Mouse (Mus musculus): Measurements from ENCODE around the gene Pmepa1.

Pmepa1 gene

DNA sequence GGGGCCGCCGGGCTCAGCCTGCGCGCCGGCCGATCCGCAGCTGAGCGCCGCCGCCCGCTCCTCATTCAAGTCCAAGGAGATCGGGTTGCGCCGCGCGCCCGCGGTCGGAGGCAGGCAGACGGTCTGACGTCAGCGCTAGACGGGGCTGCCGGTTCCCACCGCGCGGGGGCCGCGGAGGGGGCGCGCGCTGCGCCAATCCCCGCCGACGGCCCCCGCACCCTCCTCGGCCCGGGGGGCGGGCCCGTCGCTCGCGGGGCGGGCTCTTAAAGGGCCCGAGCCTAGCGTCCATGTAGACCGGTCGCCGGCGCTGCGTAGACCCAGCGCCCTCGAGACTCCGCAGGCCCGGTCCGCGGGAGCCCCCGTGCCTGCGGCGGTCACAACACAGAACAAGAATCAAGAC is at the start of gene Pmepa1:
Gene Pmepa1, minus strand, starts transcription at position 125 of the 400 bp plus-strand sequence.
- no peak for DNase-seq (ENCODE audit: low read depth, low spot score)

DNA sequence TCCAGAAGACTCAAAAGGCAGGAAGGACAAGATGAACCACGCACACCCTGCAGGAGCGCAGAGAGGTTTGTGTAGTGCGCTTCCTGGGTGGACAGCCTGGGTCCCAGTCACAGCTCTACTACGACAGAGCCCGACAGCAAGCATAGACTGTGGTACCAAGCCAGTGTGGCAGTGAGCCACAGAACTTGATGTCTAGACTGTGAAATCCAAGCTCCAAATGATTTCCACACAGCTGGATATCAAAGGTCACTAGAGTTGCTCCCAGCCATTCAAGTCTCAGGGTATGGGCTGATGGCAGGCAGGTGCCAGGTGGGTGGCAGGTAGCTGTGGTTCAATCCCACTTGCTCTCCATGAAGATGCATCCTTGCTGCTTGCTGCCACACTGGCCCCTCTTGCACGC is 45.4 kb upstream of the Pmepa1 start:
- no peak for DNase-seq (ENCODE audit: low read depth, low spot score)

DNA sequence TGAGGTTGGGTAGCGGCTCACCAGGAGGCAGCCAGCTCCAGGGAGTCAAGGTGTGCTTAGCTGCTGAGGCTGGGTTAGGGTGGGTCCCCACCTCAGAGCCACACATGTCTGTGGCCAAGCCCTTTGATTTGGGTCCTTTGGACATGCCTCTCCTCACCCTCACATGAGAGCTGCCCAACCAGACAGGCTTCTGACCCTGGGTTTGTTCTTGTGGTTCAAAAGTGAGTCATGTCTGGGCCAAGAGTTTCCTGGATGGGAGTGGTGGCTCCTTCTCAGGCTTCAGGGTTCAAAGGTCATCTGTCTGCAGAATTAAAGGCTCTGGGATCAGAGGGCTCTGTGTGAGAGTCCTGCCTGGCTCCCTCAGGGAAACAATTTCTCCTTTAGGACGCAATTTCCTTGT is 44.9 kb upstream of the Pmepa1 start:
- DNase-seq (ENCODE audit: low read depth, low spot score), result no peak

DNA sequence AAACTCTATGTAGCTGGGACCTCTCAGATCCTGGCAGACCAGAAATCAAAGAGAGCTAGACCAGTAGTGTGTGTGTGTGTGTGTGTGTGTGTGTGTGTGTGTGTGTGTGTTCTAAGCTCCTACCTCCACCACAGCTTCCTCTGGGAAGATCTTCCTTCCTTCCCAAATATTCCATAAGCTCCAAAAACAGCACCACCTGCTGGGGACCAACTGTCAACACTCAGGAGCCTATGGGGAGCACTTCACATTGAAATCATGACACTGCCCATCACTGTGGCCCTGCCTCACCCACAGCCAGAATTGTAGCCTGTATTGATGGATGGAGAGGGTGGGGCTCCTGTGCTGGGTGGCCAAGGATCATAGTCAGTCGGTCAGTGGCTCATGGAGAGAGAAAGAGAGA is 38.0 kb upstream of the Pmepa1 start:
- DNase-seq (ENCODE audit: low read depth, low spot score), result no peak

DNA sequence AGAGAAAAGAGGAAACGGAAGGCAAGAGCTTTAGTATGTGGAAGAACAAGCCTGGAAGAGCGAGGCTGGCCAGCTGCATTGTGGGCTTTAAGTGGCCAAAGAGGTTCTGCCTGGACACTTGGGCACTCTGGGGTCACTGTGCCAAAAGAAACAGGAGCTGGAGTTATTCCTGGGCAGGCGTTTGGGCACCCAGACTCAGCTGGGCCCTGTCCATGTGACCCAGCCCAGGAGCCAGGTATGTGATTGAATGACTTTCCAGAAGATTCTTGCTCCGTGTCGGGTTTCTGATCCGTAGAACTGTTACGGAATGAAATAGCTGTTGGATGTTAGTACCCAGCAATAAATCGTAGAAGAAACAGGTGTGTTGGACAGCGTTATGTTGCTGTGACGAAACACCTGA is 32.2 kb upstream of the Pmepa1 start:
- no peak for DNase-seq (ENCODE audit: low read depth, low spot score)

DNA sequence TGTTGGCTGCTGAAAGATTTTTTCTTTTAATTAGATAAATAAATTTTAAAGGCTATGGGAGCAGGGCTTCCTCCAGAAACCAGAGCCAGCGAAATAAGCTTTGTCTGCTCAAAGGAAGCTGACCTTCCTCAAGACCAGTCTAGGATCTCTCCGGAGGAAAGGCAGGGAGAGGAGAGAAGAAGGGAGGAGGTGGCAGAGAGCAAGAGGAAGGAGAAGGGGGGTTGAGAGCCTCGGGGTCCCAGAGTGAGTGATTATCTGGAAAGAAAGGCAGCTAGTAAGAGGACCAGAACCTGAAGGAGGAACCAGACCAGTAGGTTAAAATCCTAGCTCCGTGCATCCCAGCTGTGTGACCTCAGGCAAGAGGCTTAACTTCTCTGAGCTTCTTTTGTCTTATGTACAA is 31.7 kb upstream of the Pmepa1 start:
- no peak for DNase-seq (ENCODE audit: low read depth, low spot score)

DNA sequence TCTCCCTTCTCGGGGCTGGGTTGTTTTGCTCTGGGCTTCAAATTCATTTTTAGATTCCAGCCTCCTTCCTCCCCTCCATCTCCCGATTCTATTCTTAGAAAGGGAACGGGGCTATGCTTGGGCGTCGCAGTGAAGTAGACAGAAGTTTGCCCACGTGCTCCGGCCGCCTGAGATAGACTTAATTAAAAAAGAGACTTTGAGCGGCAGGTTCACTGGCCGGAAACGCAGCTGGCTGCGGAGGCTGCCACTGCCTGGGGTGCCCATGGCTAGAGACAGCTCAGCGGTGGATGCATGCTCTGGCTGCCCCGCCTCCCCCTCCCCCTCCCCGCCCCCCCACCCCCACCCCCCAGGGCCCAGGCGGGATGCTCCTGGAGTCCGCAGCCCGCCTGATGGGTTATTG is 31.2 kb upstream of the Pmepa1 start:
- no peak for DNase-seq (ENCODE audit: low read depth, low spot score)

DNA sequence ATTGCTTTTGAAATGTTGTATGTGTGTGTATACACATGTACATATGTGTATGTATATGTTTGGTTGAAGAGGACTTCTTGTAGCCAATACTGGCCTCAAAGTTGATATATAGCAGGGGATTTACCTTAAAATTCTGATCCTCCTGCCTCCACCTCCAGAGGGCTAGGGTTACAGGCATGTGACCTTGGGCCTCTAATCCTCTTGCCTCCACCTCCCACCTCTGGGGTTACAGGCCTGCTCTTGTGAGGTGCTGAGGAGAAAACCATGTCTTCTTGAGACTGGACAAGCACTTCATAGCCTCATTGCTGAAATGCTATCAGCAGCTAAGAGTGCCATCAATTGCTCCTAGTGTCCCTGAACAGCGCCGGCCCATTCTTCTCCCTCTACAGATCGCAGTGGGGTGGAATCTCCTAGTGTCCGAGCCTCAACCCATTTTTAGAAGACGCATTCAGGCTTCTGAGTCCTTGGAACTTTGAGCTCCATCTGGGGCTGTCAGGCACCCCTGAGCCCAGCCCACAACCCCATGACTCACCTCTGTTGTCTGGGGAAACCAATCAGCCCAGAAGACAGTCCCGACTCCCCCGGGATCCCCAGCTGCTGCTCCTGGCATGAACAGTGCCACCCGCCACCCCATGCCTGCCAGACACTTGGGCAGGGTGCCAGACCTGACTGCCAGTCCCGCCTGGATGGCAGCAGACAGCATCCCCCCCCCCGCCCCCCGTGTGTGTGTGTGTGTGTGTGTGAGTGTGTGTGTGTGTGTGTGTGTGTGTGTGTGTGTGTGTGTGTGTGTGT is 30.6 kb upstream of the Pmepa1 start:
- no peak for DNase-seq (ENCODE audit: low read depth, low spot score)

DNA sequence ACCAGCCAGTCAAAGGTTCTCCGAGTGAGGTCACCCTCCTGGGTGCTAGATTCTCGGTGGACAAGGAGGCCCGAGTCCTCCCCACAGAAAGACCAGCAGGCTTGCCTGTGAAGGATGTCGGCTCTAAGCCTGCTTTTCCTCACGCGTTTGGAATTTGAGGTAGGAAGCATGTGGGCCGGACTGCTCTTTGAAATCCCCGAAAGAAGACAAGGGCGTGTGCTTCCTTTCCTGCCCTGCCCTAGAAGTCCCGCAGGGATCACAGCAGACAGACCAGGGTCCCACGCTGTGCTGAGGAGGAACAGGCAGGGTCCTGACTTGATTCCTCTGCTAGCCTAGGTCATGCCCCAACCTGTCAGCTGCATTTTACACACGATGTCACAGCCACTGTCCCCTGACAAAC is 28.7 kb upstream of the Pmepa1 start:
- DNase-seq (ENCODE audit: low read depth, low spot score), result no peak

DNA sequence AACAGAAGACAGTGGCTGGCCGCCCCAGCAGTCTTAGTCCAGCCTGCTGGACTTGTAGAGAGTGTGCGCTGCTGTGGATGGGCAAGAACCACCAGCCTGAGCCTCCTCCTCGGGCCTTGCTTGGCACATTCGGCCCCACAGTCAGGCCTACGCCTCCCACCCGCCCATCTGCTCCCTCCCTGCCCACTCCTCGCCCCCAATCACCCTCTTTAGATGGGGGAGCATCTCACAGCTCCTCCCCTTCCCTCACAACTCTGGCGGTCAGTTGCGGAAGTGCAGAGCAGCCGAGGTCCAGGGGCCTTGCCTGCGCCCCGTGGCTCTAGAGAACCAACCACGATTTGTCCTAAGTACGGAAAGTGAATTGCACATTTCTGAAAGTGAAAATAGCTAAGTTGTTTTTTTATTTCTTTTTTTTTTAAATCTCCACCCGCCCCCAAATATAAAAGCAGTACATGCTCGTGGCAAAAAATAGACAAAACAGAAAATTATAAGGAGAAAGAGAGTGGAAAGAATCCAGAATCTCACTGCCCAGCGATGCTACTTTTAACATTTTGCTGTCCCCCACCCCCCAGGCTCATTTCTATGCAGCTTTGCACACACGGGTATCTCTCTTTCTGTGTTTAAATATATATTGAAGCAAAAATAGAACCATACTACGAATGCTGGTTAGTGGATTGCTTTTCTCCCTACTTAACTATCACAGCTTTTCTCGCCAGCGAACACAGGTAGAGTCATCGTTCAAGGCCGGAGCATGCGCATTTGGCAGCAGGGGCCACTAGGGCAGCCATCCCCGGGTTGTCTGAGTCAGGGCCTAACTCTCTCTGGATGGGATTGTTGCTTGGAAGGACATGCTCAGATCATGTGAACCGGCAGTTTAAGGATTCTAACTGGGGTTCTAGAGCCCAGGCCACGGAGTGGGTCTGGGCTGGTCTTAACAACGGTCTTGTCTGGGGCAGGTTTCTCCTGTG is 24.6 kb upstream of the Pmepa1 start:
- DNase-seq (ENCODE audit: low read depth, low spot score), result no peak

DNA sequence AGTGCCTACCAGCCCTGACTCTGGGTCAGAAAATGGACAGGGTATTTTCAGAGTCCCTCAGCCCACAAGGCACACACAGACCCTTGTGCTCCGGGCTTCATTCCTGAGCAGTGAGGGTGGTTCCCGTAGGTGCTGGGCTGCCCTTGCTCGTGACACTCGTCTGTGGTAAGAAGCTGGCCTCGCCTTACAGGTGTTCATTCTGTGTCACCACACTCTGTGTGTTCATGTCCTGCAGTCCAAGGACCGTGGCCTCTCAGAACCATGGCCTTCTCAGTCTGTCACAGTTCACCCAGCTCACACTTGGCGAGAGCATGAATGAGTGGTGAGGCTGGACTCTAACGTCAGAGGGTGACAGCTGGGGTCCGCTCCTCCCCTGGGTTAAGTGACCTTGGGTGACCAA is 20.1 kb upstream of the Pmepa1 start:
- DNase-seq (ENCODE audit: low read depth, low spot score), result no peak

DNA sequence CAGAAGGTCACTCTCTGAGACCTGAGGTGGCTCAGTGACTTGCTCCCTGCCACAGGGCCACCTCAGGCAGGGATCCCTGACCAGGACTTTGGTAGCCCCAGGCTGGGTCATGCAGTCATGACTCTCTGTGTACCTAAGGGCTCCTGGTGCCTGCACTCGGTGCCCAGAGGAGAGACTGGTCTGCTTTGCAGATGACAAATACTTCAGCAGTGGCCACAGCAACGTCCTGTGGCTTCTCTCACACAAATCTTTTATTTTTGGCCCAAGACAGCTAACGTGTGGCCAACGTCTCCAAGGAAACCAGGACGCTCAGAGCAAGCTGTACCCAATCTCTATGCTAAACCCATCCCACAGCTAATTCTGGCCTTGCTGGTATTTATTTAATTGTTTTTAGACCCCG is 16.7 kb upstream of the Pmepa1 start:
- DNase-seq (ENCODE audit: low read depth, low spot score), result no peak

DNA sequence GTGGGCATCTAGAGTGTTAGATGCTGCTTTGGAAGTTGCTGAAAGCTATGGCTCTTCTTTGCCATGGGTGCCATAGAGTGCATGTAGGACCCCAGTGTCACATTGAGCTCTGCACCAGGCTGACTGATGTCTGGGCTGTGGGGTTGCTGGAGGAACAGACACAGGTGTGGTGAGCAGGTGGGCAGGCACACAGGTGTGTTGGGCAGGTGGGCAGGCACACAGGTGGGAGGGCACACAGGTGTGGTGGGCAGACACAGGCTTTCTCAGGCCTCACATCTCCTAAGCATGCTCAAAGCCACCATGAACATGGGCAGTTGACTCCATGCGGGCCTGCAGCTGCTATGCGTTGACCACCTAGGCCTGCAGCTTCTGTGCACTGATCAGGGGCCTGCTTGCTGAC is 16.2 kb upstream of the Pmepa1 start:
- no peak for DNase-seq (ENCODE audit: low read depth, low spot score)

DNA sequence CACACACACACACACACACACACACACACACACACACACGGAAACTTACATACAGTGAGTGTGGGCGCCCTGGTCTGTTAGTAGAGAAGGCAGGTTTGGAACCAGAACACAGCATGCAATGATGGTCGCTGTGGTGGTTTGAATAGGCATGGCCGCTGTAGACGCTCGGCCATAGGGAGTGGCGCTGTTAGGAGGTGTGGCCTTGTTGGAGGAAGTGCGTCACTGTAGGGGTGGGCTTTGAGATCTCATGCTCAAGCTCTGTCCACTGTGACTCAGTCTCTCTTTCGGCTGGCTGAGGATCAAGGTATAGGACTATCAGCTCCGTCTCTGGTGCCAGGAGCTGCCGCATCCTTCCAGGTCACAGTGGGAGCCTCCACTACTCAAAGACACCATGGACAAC is 14.6 kb upstream of the Pmepa1 start:
- no peak for DNase-seq (ENCODE audit: low read depth, low spot score)

DNA sequence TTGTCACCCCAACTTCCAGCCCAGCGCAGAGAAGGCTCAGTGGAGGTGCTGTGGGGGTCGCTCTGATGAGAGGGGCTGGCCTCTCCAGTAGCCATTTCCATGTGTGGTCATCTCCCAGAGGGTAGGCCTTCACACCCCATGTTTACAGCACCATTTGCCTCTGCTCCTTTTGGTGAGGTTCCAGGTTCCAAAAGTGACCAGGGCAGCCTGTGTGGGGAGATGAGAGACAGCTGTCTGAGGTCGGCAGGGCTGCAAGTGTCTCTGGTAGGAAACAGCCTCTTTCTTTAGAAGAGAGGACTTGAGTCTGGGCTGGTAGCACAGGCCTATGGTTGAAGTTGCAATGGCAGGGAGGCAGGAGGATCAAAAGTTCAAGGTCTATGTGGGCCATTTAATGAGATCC is 13.6 kb upstream of the Pmepa1 start:
- no peak for DNase-seq (ENCODE audit: low read depth, low spot score)

DNA sequence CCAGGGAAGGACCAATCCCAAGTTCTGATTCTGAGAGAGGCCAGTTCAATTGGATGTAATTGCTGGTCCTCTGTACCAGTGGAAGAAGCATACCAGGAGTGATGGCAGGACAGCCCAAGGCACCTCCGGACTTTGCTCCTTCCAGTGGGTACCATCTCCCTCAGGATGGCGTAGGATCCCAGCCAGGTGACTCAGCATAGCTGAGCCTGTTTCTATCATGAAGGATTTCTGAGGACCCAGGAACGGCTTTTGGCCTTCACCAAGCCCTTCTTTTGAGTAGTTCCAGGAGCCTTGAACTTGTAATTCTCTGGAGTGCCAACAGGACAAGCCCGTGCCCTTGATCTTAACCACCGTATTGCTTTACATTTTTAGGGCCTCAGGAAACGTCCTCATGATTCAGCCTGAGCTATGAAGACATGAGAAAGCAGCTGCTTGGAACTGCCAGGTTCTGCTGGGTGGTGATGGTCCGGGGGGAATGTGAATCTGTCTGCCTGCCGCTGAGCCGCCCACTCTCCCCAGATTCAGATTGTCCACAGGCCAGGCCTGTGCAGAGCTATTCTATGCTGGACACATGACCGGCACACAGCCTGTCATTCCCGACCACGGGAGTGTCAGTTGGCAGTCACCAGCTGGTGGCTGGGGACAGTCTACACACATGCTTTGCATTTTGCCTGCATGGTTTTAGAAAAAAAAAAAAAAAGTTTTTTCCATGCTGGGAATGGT is 9.6 kb upstream of the Pmepa1 start:
- DNase-seq (ENCODE audit: low read depth, low spot score), result no peak

DNA sequence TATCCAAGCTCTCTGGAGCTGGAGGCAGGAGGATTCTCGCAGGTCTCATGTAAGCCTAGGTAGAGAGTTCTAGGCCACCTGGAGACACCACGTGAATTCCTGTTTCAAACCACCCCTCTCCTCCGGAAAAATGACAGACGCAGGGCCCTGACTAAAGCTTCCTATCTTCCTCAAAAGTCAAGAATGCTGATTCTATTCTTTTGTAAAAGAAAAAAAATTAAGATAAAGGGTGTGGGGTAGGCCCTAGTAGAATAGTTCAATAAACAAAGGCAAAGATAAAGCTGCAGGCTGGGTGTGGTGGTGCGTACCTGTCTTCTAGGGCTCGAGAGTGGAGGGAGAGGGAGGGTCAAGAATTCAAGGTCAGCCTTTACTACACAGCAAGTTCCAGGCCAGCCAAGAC is 8.4 kb upstream of the Pmepa1 start:
- no peak for DNase-seq (ENCODE audit: low read depth, low spot score)

DNA sequence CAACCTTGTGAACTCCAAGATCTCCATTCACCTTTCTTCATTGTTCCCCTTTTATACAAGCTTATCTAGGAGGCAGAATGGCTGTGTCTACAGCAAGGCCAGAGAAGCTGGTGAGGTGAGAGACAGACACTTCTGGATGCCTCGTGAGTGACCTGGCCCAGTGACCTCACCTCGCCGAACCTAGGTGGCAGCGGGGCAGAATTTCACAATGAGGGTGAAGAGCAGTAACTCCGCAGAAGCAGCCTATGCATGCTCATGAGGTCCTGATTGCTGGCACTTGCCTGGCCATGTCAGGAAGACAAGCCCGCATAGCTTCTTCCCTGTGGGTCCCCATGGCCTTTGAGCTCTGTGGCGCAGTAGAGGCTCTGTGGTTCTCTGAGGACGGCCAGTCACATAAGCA is 5.9 kb upstream of the Pmepa1 start:
- DNase-seq (ENCODE audit: low read depth, low spot score), result no peak

DNA sequence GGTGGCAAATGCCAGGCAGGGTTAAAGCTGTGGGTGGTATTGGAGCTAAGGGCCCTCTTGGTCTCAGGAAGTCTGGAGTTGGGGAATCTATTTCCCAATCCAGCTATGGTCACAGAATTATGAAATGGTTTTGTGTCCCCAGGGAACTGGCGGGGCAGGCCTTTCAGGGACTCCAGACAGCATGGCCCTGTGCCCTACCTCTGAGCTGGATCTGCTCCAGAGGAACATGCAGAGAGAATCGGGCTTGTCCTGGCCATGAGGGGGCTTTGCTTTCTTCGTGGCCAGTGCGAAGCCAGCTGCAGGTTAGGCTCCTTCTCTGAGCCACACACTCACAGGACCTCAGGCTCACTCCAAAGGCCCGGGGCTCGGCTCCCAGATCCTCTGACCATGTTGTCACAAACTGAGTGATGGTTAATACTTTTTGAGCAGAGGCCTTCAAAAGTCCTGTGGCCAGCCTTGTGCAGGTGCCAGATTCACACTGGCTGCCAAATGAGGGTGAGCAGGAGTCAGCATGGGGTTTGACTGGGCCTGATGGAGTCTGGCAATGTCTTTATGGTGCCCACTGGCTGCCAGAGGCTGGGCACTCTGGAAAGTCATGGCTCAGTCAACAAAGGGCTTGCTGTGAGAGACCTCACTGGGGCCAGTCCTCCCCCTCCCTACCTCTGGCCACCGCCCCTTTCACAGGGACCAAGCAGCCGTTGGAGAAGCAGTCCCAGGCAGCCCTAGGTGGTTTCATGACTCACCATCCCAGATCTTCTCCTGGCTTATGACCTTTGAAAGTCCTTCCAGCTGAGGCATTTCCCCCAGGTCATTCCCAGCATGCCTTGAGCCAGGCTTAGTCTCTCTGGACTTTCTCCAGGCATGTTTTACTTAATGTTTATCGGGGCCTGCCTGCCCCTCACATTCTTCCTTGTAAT is 4.9 kb upstream of the Pmepa1 start:
- no peak for DNase-seq (ENCODE audit: low read depth, low spot score)

DNA sequence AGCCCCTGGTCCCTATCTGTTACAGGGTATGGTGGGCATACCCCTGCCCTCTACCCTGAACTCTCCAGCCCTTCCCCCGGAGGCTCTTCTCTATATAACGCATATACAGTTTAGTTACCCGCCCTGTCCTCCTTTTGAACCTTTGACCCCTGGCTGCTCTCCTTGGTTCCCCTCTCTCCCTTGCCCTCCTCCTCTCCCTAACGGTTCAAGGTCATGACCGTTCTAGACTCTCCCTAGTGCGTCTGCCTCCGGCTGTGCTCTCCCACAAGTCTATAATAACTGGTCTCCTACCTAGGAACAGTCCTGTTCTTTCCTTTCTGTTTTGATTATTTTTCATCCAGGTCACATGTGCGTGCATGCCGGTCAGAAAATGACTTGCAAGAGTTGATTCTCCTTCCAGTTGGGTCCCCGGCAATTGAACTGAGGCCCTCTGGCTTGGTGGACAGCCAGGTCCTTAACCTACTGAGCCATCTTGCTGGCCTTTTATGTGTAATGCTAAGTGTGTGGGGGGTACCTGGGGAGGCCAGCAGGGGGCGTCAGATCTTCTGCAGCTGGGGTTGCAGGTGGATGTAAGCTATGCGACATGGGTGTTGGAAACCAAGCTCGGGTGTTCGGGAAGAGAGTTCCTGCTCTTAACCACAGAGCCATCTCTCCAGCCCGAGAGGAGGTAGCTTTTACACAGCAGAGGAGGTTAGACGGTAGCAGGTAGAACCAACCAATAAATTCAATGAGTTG is 2.7 kb upstream of the Pmepa1 start:
- no peak for DNase-seq (ENCODE audit: low read depth, low spot score)
